Mouse (Mus musculus) G1E (cell line): Measurements from ENCODE around the gene Tppp2. TPM values are rescaled to one million over a fixed set of nuclear protein-coding genes. Genes with fewer than 3 reads are reported as not detected.

Experiments
- ATAC-seq: 2 replicates; pipeline ENCODE4 v1.8.0; 2016; ENCODE audit warnings: mild to moderate bottlenecking; ENCODE audit not compliant: insufficient number of reproducible peaks, poor library complexity, low FRiP score, severe bottlenecking; ENCODE audit errors: extremely low read depth
- DNase-seq: peaks from one replicate; pipeline ENCODE4 v3.0.0; 2012; ENCODE audit warnings: low spot score
- H3K27me3 ChIP-seq: 2 replicates; pipeline ENCODE4 v1.6.1; 2012; ENCODE audit warnings: mild to moderate bottlenecking, low read length, inconsistent platforms; ENCODE audit not compliant: insufficient read depth
- H3K36me3 ChIP-seq: replicated peaks from 2 replicates; pipeline ENCODE3; 2012; ENCODE audit warnings: mild to moderate bottlenecking, inconsistent platforms
- H3K4me1 ChIP-seq: 2 replicates; pipeline ENCODE4 v1.6.1; 2012; ENCODE audit warnings: low read depth, low read length, inconsistent platforms, mixed read lengths; ENCODE audit not compliant: insufficient read depth
- H3K4me3 ChIP-seq: 2 replicates; pipeline ENCODE4 v1.5.1; 2012; ENCODE audit warnings: low read depth, mild to moderate bottlenecking, inconsistent platforms, low read length, moderate library complexity, mixed read lengths
- H3K9me3 ChIP-seq: replicated peaks from 2 replicates; pipeline ENCODE4 v1.6.1; 2012; ENCODE audit warnings: inconsistent platforms
- CTCF ChIP-seq: IDR thresholded peaks from 2 replicates; pipeline ENCODE4 v1.5.1; 2012; ENCODE audit warnings: low read depth, low read length, inconsistent platforms, mixed read lengths
- GATA1 ChIP-seq: IDR thresholded peaks from 2 replicates; pipeline ENCODE4 v1.6.1; 2012; ENCODE audit warnings: borderline replicate concordance, low read length, inconsistent platforms, mixed read lengths
- GATA2 ChIP-seq: IDR thresholded peaks from 2 replicates; pipeline ENCODE4 v1.6.1; 2012; ENCODE audit warnings: low read depth, low read length, inconsistent platforms, borderline replicate concordance
- POLR2AphosphoS5 ChIP-seq: IDR thresholded peaks from 2 replicates; pipeline ENCODE4 v1.6.1; 2012; ENCODE audit warnings: low read depth, low read length, inconsistent platforms; ENCODE audit not compliant: insufficient replicate concordance
- TAL1 ChIP-seq: conservative IDR thresholded peaks from 2 replicates; pipeline ENCODE4 v1.6.1; 2012; ENCODE audit warnings: low read depth, low read length, inconsistent platforms, mixed read lengths
- polyA plus RNA-seq: library from polyadenylated mRNA; stranded (reverse); fragments of >175 nt; gene quantifications from 2 replicates; pipeline ENCODE4 v1.2.3, GENCODE M21; 2012
- total RNA-seq, 2 experiments: library from RNA; stranded (forward) in 1 of 2; stranded (reverse) in 1 of 2; fragments of 200-1000 nt in 1 of 2; fragments of >200 nt in 1 of 2; fragmentation: Nextera tagmentation in 1 of 2; gene quantifications; 2 replicates each; pipeline ENCODE4 v1.2.3; 2014 to 2017

The Tppp2 gene
- total and polyA plus RNA-seq, 3 experiments, result not detected

- Histone ChIP-seq H3K4me3 (peak within 1 kb of the TSS; percentile 93), H3K9me3 (no peaks in the 10 kb centered on the region), H3K36me3 (peaks cover 35% of the 10 kb centered on the region), H3K4me1 (peaks cover 16% of the 10 kb centered on the region), H3K27me3 (no peaks in the 10 kb centered on the region)
- peak; percentile 96 for DNase-seq
- no peak for TF ChIP-seq GATA2
- no peak for TF ChIP-seq GATA1
- no peak for TF ChIP-seq POLR2AphosphoS5
- TF ChIP-seq TAL1, result no peak
- no peak for TF ChIP-seq CTCF
- peak; percentile 99 for ATAC-seq
Observed at GRCm38 (mm10) chr14:51884598-51885331, 33.5 kb upstream of the Tppp2 start, which contains the start of gene Mettl17. TSS of gene Mettl17 (plus strand) at chr14:51884842.

- no peaks in the 10 kb centered on the region for H3K9me3 ChIP-seq
- H3K36me3 ChIP-seq, result peaks cover 48% of the 10 kb centered on the region
- ATAC-seq, result no peak
- no peak for DNase-seq
- no peak overlapping the region for H3K4me3 ChIP-seq
- peaks cover 16% of the 10 kb centered on the region for H3K4me1 ChIP-seq
- TF ChIP-seq CTCF (no peak), GATA1 (no peak), GATA2 (no peak), TAL1 (no peak), POLR2AphosphoS5 (no peak)
- H3K27me3 ChIP-seq, result no peaks in the 10 kb centered on the region
Observed at GRCm38 (mm10) chr14:51886051-51886450, 32.2 kb upstream of the Tppp2 start.

- Histone ChIP-seq H3K36me3 (peaks cover 63% of the 10 kb centered on the region), H3K4me1 (peaks cover 25% of the 10 kb centered on the region), H3K9me3 (no peaks in the 10 kb centered on the region), H3K27me3 (peaks cover 1% of the 10 kb centered on the region), H3K4me3 (no peak overlapping the region)
- TF ChIP-seq CTCF (no peak), GATA2 (no peak), POLR2AphosphoS5 (no peak), GATA1 (no peak), TAL1 (no peak)
- DNase-seq (no peak), ATAC-seq (no peak)
Observed at GRCm38 (mm10) chr14:51889833-51890232, 28.4 kb upstream of the Tppp2 start.

- no peak within 1 kb of the TSS for H3K4me3 ChIP-seq
- no peak for ATAC-seq
- no peak for DNase-seq
- peaks cover 51% of the 10 kb centered on the region for H3K36me3 ChIP-seq
- TF ChIP-seq TAL1 (no peak), GATA2 (no peak), CTCF (no peak)
- H3K9me3 ChIP-seq, result no peaks in the 10 kb centered on the region
- peaks cover 13% of the 10 kb centered on the region for H3K4me1 ChIP-seq
- H3K27me3 ChIP-seq, result peaks cover 9% of the 10 kb centered on the region
Observed at GRCm38 (mm10) chr14:51892191-51892939, 25.9 kb upstream of the Tppp2 start, which contains the start of gene Slc39a2. TSS of gene Slc39a2 (plus strand) at chr14:51892889.

GRCm38 (mm10) chr14:51893094-51893794, 25.0 kb upstream of the Tppp2 start:
- Histone ChIP-seq H3K4me3 (no peak overlapping the region), H3K9me3 (no peaks in the 10 kb centered on the region), H3K27me3 (peaks cover 9% of the 10 kb centered on the region), H3K36me3 (peaks cover 43% of the 10 kb centered on the region), H3K4me1 (peaks cover 13% of the 10 kb centered on the region)
- ATAC-seq, result no peak
- DNase-seq, result no peak
- TF ChIP-seq POLR2AphosphoS5 (no peak), GATA2 (no peak), GATA1 (no peak), TAL1 (no peak), CTCF (no peak)

- Histone ChIP-seq H3K4me3 (no peak overlapping the region), H3K4me1 (peaks cover 13% of the 10 kb centered on the region), H3K27me3 (peaks cover 9% of the 10 kb centered on the region), H3K36me3 (peaks cover 37% of the 10 kb centered on the region), H3K9me3 (no peaks in the 10 kb centered on the region)
- ATAC-seq (no peak), DNase-seq (no peak)
- TF ChIP-seq CTCF, result no peak
- no peak for TF ChIP-seq GATA1
- TF ChIP-seq POLR2AphosphoS5, result no peak
- TF ChIP-seq TAL1, result no peak
- TF ChIP-seq GATA2, result no peak
Observed at GRCm38 (mm10) chr14:51893809-51894208, 24.4 kb upstream of the Tppp2 start.
